Mouse (Mus musculus): ENCODE data around the gene Cyp27b1.

The Cyp27b1 gene

DNA sequence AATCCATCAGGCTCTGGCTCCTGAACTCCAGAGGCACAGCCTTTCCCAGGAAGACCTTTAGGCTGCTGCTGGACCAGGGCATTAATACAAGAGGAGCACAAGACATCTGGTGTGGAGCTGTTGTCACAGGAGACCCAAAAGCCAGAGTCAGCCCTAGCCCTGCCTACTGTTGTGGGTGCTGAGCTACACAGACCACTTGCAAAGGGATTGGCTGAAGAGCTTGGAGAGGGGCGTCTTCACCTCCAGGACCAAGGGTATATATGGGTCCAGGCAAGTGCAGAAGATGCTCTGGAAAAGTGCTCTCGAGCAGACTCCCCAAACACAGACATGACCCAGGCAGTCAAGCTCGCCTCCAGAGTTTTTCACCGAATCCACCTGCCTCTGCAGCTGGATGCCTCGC lies at the start of gene Cyp27b1:
Gene Cyp27b1, plus strand, starts transcription at position 297 of the 400 bp plus-strand sequence.
- DNase-seq: no peak

DNA sequence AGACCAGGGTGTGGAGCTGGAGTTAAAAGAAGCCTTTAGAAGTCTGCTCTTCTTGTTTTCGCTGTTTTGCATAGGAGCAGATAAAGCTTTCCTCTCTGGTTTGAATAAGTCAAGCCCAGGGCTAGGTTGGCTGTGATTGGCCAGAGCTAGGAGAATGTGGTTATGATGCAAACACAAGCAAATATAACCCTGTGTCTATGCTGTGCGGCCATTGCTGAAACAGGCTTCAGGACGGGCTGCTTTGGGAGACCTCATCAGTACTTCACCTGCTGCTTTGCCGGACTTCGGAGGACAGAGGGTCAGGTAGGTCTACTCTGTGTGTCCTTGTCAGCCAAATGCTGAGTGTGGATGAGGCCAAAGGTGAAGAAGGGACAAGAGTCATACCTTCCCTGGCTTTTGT lies 47.5 kb upstream of the Cyp27b1 start, which contains the start of gene Avil:
Gene Avil, plus strand, starts transcription at position 181 of the 400 bp plus-strand sequence.
- no peak for DNase-seq

DNA sequence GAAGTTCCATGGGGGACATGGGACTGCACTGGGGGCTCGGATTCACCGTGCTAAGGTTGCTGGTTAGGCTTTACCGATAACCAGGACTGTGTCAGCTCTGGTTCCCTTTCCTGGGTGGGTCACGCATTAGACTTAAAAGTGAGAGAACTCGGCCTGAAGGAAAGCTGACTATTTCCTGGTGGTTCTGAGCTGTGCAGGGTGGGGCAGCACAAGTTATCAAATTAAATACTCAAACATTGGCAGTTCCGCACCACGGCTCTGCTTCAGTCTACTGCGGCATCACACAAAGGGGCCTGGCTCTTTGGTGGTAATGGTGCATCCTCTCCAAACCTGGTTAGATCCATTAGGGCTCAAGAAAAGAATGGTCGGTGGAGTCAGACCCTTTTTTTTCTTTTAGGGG lies 46.8 kb upstream of the Cyp27b1 start:
- no peak for DNase-seq

DNA sequence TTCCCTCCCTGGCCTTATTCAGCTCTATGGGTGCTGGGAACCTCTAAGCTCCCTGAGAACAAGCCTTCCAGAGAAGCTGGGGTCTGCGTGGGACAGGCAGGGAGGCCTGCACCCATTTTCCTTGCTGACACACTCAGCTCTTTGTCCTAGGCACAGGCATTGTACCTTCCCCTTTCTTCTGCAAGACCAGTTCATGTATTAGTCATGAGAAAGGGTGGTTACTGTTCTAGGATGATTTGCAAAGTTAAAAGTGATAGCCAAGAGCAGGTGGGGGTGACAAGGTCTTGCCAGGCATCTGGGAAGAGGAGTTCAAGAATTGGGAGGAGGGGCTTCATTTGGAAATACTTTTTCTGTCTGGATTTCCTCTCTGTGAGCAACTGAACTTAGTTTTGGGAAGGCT lies 46.0 kb upstream of the Cyp27b1 start:
- DNase-seq: no peak

DNA sequence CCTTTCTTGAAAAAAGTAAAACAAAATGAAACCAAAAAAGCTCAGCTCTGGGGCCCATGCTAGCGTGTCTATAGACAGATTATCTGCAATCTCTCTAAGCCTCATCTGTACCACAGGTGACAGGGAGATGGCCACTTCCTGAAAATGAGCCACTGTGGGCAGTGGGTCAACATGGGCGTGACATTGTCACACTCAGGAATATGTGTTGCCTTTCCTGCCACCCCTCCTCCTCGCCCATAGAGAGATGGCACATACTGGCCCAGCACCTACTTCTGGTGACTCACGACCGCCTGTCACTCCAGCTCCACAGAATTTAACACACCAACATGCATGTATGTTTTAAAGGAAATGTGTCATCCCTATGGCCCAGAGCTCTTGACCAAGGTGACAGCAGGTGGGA lies 45.3 kb upstream of the Cyp27b1 start:
- DNase-seq: no peak

DNA sequence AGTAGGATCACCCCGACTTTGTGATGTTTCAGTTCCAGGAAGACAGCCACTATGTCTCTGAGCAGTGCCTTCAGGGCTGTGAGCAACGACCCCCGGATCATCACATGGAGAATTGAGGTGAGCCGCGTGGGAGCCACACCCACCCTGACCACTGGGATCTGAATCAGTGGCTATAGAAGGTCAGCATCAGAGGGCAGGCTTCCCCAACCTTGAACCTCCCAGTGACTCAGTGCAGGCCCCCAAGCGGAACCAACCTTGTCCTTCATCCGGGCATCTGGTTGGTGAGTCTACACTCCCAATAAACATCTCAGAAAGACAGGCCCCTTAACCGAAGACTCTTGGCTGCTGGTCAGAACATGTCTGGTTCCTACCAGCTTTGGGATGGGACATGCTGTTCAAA lies 44.7 kb upstream of the Cyp27b1 start:
- DNase-seq: no peak

DNA sequence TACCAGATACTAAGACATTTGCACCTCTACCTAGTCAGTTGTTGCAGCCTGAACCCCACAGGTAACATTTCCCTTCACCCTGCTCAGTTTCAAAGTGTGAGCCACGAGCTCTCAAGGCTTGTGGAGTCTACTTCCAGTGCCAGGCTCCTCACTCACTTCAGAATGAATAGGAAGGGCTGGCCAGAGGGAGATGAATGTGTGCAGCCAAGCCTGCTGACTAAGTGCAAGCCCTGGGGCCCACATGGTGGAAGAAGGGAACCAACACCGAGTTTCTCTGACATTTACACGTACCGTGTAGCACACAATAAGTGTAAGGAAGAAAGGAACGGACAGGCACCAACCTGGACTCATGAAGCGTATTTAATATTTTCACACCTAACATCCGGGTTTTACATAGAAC lies 44.2 kb upstream of the Cyp27b1 start:
- no peak for DNase-seq

DNA sequence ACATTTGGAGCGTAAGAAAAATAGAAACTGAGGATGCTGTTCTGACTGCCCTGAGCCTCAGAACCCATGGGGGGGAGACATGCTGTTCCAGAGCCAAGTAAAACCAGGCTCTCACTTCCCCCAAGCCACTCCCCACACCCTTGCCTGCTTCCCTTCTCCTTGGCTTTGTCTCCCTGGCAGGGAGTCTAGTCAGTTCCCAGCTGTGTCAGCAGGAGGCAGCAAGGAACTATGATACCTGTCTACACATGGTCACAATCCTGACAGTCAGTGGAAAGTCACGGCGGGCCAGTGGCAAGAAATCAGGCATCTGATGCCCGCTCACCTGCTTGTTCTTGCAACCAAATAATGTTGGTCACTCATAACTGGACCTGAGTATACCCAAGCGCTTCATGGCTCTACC lies 31.6 kb upstream of the Cyp27b1 start:
- DNase-seq: peak; percentile 31

DNA sequence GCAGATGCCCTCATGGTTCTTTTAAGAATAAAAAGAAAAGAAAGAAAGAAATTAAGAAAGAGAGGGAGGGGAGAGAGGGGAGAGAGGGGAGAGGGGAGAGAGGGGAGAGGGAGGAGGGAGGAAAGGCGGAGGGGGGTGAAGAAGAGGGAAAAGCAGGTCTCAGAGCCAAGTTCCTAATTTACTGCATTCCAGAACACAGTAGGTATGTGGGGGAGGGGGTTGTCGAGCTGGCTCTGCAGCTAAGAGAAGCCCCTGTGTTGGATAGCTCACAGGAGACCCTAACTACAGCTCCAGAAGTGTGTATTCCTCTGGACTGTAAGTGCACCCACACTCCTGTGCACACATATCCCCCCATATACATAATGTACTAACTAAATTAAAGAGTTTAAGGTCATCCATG lies 31.0 kb upstream of the Cyp27b1 start:
- DNase-seq: no peak

DNA sequence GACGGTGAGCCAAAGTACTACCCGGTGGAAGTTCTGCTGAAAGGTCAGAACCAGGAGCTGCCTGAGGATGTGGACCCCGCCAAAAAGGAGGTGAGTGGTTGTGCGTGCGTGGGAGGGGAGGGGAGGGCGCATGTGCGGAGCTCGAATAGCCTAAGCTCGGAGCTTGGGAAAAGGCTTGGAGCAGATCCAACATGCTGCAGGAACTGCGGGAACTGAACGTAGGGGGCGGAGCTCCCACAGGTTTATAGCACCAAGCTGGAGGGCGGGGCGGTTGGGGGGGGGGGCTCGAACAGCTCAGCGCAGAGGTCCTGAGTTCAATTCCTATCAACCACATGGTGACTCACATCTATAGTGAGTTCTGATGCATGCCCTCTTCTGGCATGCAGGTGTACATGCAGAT lies 29.6 kb upstream of the Cyp27b1 start:
- no peak for DNase-seq

DNA sequence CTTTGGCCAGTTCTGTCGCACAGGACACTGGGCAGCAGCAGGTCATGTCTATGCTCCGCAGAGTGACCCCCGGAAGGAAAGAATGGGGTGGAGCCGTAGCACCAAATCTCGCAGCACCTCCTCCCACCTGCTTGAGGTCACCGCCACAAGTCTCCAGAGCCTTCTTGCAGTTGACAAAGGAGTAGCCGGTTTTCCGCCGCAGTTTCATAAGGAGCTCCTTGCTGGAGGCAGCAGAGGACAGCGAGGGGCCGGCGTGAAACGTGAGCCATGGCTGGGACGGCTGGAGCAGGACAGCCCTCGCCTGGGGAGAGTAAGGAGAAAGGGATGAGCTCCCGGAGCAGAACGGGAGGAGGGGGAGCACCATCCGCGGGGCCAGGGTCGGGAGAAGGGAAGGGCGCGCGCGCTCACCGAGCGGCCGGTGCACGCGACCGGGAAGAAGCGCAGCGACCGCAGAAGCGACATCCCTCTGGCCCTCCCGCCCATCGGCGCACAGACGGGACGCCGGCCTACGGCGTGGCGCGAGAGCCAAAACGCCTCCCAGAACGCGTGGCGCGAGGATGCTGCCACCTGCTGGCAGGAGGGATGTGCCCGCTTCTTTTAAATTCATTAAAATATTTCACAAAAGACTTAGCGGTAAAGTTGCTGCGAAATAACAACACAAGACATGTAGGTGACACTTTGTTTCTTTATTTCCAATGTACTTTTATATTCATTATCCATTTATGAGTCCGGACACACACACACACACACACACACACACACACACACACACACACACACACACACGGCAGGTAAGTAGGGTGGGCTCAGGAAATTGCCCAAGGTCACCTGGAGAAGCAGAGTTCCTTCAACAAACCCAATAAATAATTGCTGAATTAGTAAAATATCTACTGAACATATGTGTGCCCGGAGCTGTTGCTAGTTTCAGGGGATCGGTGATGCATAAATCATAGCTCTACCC lies 17.4 kb upstream of the Cyp27b1 start, which contains the start of gene Tsfm:
Gene Tsfm, minus strand, starts transcription at position 505 of the 961 bp plus-strand sequence.
- DNase-seq: peak; percentile 93

DNA sequence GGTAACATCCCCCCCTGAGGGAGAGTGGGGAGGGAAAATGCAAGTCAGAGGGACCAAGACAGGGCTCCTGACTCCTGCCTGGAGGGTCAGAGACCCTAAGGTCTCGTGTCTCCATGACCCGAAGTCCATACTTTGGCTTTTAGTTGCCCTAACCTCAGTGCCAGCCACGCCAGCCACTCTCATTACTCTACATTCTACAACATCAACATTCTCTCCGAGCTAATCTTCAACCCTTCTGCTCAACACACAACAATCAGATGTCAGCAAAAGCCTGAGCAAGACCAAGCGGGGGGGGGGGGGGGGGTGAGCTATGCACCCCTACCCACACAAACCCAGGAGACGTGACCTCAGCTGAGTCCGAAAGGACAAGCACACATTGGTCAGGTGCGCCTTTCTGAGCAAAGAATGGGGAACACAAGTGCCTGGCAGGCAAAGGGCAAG lies 14.7 kb upstream of the Cyp27b1 start:
- no peak for DNase-seq

DNA sequence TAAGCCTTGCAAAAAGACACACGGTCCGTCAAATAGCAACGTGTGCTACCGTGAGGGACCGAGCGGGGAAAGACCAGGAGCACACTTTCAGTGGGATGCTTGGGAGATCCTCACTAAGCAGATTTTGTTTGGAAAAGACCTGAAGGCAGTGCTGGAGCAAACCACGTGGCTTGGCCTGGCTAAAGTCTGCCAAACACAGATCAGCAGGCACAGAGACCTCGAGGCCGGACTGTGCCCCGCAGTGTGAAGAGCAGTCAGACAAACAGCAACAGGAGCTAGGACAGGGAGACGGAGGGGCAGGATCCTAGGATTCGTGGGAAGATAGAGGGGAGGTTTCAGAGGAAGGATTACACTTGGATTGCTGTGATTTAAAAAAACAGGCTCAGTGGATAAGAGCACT lies 11.8 kb upstream of the Cyp27b1 start:
- no peak for DNase-seq

DNA sequence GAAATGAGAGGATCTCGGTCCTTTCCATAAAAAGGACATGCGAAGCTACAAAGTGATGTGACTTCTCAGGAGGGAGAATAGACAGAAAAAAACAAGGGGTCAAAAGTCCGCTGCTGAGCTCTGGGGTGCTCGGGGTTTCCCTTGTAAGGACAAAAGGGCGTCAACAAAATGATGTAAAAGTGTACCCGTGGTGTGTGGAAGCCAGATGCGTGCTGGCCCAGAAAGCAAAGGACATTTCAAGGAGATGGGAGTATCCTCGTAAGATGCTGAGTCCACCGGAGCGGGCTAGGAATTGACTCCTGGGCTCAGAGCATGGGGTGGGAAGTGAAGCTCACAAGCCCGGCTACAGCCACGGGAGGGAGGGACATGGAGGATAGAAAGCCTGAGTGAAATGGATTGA lies 10.4 kb upstream of the Cyp27b1 start:
- no peak for DNase-seq

DNA sequence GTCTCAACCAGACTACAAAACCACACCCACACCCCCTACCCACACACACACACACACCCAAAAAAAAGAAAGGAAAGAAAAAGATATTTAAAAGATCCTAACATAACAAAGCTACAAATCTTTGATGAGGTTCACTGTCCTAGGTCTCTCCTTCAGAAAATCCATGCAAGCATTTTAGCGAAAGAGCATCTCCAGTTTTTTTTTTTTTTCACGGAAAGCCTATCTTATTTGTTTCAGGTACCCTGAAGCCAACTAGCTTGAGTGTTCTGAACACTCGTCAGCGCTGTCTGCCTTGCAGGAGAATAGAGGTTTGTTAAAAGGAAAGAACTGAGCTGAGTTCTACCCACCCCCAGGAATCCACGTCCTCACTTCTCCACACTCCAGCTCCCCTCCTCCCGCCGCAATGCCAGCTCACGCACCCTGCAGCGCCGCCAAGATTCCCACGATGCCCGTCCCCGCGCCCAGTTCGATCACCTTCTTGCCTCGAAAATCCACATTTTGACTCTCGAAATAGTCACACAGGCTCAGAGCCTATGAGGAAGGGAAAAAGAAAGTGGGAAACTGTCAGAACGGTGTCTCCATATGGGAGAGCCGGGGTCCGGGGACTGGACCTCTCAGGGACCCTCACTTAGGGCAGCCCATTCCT lies 7.4 kb upstream of the Cyp27b1 start:
- no peak for DNase-seq

DNA sequence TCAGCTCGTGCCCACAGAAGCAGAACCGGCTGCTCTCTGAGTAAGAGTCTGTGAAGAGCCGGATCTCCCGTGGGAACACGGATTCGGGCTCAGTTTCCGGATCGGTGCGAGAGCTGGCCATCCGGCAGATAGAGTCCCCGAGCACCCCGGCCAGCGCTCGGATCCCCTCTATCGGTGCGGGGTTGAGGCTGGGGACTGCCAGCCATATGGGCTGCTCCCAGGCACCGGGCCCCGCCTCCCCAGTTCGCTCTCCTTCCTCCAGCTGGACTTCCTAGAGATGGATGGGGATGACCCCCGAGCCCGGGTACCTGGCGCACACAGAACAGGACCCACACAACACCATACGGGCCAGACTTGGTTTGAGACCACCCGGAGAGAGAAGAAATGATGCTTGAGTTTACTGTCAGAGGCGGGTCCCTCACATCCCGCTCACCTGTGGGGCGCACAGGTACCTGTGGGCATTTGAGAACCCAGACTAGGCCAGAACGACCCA lies 6.7 kb upstream of the Cyp27b1 start, which contains the start of the genes Mettl1 and Eef1akmt3:
Gene Mettl1, plus strand, starts transcription at position 141 of the 493 bp plus-strand sequence.
Gene Eef1akmt3, minus strand, starts transcription at position 240 of the 493 bp plus-strand sequence.
- peak; percentile 30 for DNase-seq

DNA sequence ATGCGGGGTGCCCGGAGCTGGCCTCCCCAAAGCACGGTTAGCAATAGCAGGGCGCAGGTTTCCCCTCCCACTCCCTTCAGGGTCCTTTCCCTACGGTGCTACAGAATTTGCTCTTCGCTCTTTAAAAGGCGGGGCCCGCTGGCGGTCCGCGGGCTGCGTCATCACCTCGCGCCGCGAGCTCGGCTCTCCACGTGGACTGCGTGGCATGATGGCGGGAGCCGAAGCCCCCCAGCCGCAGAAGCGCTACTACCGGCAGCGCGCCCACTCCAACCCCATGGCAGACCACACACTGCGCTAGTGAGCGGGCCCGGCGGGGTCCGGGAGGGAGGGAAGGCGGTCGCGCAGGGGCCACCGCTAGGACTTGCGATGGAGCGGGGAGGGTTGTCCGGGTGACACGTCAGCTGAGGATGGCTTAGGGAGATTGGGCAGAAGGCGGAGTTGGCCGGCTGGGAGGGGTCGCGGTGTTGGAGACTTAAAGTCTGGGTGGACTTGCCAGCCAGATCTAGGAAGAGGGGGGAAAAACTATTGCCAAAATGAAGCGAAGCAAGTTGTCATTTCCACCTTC lies 6.2 kb upstream of the Cyp27b1 start:
- peak; percentile 89 for DNase-seq

DNA sequence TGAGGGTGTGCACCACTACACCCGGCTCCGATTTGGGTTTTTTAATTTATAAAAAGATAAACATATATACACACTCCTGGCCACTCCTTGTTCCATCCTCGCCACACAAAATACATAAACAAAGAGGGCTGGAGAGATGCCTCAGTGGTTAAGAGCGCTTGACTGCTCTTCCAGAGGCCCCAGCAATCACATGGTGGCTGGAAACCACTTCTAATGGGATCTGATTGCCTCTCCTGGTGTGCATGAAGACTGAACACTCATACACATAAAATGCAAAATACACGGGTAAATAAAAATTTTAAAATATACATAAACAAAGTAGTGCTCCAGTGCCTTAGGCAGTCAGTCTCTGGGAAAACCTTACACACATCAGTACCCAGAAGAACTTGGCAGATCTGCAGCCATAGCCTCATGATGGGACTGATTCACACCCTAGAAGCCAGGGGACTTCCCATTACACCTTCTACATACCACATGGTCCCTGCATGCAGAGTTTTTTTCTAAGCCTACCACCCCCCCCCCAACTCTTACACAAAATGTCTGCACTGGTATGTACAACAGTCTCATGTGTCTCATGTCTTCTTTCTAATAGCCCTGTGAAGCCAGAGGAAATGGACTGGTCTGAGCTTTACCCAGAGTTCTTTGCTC lies 5.5 kb upstream of the Cyp27b1 start:
- no peak for DNase-seq

DNA sequence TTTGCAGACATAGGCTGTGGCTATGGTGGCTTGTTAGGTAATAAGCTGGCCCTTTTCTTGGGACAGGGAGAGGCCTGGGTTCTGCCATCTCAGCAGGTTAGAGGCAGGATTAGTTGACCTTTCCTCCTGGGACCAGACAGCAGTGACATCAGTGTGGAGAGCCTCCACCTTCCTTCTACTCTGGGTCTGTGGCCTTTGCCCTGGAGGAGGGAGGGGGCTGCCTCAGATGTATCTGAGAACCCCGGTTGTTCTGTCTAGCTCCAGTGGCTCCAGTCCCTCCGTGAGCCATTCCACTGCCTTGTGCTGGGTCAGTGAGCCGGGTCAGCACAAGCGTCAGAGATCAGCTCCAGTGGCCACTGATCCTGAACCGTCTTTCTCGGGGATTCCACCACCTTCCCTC lies 4.9 kb upstream of the Cyp27b1 start:
- no peak for DNase-seq

DNA sequence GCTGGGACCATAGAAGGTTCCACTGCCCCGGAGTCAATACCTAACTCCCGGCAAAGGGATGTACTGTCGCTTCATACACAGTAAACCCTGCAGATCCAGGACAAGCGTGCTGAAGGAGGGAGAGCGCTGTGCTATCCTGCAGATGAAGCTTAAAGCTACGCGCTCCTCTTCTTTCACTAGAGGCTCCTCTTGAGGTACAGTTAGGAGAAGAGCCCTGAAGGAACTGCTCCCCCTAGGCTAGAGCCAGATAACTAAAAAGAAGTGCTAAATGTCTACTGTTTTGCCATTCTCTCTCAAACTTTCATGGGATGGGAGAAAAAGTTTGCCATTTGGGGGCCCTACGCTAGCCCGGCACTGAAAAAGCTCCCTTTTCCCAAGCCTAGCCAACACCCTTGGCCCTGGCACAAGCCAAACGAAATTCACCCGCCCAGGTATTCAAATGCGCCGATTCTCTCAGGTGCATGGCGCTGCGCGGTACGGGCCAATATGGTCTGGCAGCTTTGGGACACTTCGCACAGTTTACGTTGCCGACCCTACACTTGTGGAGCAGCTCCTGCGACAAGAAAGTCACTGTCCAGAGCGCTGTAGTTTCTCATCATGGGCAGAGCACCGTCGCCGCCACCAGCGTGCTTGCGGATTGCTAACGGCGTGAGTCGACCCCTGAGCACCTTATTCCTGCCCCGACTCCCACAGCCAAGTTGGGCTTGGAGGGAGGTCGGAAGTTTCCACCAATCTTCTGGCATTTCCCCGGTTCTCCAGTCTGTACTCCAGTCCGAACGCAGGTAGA lies 751 bp downstream of the Cyp27b1 start:
- no peak for DNase-seq

DNA sequence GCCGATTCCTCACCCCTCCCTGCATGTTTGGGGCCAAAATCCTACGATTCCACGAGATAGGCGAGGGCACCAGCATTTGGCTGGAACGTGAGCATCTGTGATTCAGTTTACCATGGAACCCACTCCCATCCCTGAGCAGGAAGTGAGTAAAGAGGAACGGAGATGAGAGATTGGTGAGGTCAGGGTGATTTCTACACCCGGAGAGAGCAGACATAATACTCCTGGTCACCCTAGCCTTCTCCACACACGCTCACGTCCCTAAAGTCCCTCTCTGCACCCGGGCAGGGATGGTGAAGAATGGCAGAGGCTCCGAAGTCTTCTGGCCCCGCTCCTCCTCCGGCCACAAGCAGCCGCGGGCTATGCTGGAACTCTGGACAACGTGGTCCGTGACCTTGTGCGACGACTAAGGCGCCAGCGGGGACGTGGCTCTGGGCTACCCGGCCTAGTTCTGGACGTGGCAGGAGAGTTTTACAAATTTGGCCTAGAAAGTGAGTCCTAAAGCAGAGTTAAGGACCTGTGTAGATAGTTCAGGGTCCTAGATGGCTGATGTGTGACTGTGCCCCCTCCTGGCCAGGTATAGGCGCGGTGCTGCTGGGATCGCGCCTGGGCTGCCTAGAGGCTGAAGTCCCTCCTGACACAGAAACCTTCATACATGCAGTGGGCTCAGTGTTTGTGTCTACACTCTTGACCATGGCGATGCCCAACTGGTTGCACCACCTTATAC lies 1.5 kb downstream of the Cyp27b1 start:
- no peak for DNase-seq

Measured in lung, postnatal 36 days (tissue).